Mouse (Mus musculus): Measurements from ENCODE around the gene Dhrs13. TPM values are rescaled to one million over a fixed set of nuclear protein-coding genes. Genes with fewer than 3 reads are reported as not detected.

Gene Dhrs13
- total and polyA plus RNA-seq, 3 experiments: 21.6 to 39.0 (median 33.7) TPM

- H3K27ac ChIP-seq (ENCODE audit: insufficient read depth, low read depth): peak overlapping the region; percentile 84
These were observed 48.7 kb upstream of the Dhrs13 start for GRCm38 (mm10) chr11:77983191-77983936.

More at GRCm38 (mm10) chr11:77983191-77983936, 48.7 kb upstream of the Dhrs13 start:
- dilution Hi-C loops (cut with MboI; ENCODE audit: extremely low pct_ligation_motif_present, extremely low pct_unique_long_range_greater_than_20kb, low sequenced_read_pairs) (no loop called here), in situ Hi-C loops (cut with MboI; ENCODE audit: low pct_ligation_motif_present, low pct_unique_long_range_greater_than_20kb, low sequenced_read_pairs) (no loop called here)
- Histone ChIP-seq H3K36me3 (replicated peaks in 1 of 2; ENCODE audit: control insufficient read depth in 1 of 2, insufficient read depth in 1 of 2, low read length in 1 of 2) (peaks cover 6 to 31% of the 10 kb centered on the region in 2 experiments), H3K4me1 (ENCODE audit: control insufficient read depth in 1 of 2, insufficient read depth in 2 of 2) (peaks cover 5 to 45% of the 10 kb centered on the region in 2 experiments), H3K9me3 (replicated peaks; ENCODE audit: low read length) (no peaks in the 10 kb centered on the region), H3K4me2 (ENCODE audit: insufficient read depth, low read depth, poor library complexity, severe bottlenecking) (peak overlapping the region; percentile 21; the same call in 1 of the 2 replicates), H3K79me2 (replicated peaks; ENCODE audit: control insufficient read depth, extremely low read depth, insufficient read depth, poor library complexity, severe bottlenecking) (peaks cover 55% of the 10 kb centered on the region), H3K9ac (ENCODE audit: insufficient read depth, low read depth) (peak overlapping the region; percentile 99), H3K27me3 (replicated peaks) (peaks cover 3% of the 10 kb centered on the region), H3K4me3 (replicated peaks in 1 of 3; ENCODE audit: low read depth in 2 of 3, low read length in 2 of 3, poor library complexity in 1 of 3) (peak overlapping the region; percentile 83 to 96 (median 88))
- peak; percentile 86 for DNase-seq (ENCODE audit: extremely low read depth)
- TF ChIP-seq JUND (conservative IDR thresholded peaks at IDR 0.05; ENCODE audit: low read depth, low read length): no peak
- peak; percentile 82 for TF ChIP-seq SIN3A (IDR thresholded peaks at IDR 0.05; ENCODE audit: low read length)
- peak; percentile 61 for TF ChIP-seq TCF12 (IDR thresholded peaks at IDR 0.05; ENCODE audit: low read depth, low read length)
- TF ChIP-seq IRF4 (IDR thresholded peaks at IDR 0.05; ENCODE audit: low read depth, low read length): peak; percentile 50; the same call in 1 of the 2 replicates
- no peak for TF ChIP-seq PAX5 (IDR thresholded peaks at IDR 0.05; ENCODE audit: low read length)
- TF ChIP-seq NELFE (IDR thresholded peaks at IDR 0.05; ENCODE audit: low read depth, low read length): no peak
- TF ChIP-seq ETS1 (conservative IDR thresholded peaks at IDR 0.05; ENCODE audit: low read depth, low read length): peak; percentile 40; the same call in 1 of the 2 replicates
- peak; percentile 93 for TF ChIP-seq UBTF (IDR thresholded peaks at IDR 0.05; ENCODE audit: low read depth, low read length)
- no peak for TF ChIP-seq E2F4 (IDR thresholded peaks at IDR 0.05; ENCODE audit: insufficient replicate concordance, low read depth, low read length)
- TF ChIP-seq JUN (IDR thresholded peaks at IDR 0.05; ENCODE audit: insufficient read depth, low read depth, low read length): no peak
- TF ChIP-seq GABPA (IDR thresholded peaks at IDR 0.05; ENCODE audit: insufficient replicate concordance, low read depth, low read length): no peak
- TF ChIP-seq CHD2 (IDR thresholded peaks at IDR 0.05; ENCODE audit: low read length): peak; percentile 89
- no peak for TF ChIP-seq RAD21 (IDR thresholded peaks at IDR 0.05; ENCODE audit: low read depth, low read length)
- TF ChIP-seq MAX (IDR thresholded peaks at IDR 0.05; ENCODE audit: low read length): no peak; the same call in 1 of the 2 replicates
- TF ChIP-seq ELF1 (IDR thresholded peaks at IDR 0.05; ENCODE audit: low read depth, low read length): peak; percentile 89
- TF ChIP-seq USF1 (IDR thresholded peaks at IDR 0.05; ENCODE audit: low read depth, low read length): no peak
- no peak for TF ChIP-seq MAFK (IDR thresholded peaks at IDR 0.05; ENCODE audit: insufficient replicate concordance, low read length)
- no peak for TF ChIP-seq POLR2AphosphoS2 (IDR thresholded peaks at IDR 0.05; ENCODE audit: low read depth, low read length)
- 0 out of 2 replicates have a peak, but pooled peaks have one; percentile 32 for TF ChIP-seq BHLHE40 (IDR thresholded peaks at IDR 0.05; ENCODE audit: low read depth, low read length)
- no peak for TF ChIP-seq EP300 (IDR thresholded peaks at IDR 0.05; ENCODE audit: low read length)
- TF ChIP-seq RCOR1 (conservative IDR thresholded peaks at IDR 0.05; ENCODE audit: low read depth, low read length): no peak
- no peak for TF ChIP-seq MYC (IDR thresholded peaks at IDR 0.05; ENCODE audit: low read depth, low read length)
- no peak for TF ChIP-seq ZMIZ1 (IDR thresholded peaks at IDR 0.05; ENCODE audit: low read depth, low read length)
- TF ChIP-seq SMC3 (IDR thresholded peaks at IDR 0.05; ENCODE audit: low read depth, low read length): no peak
- no peak; the same call in 1 of the 2 replicates for TF ChIP-seq POLR2A (IDR thresholded peaks at IDR 0.05; ENCODE audit: low read depth, low read length)
- no peak for TF ChIP-seq USF2 (conservative IDR thresholded peaks at IDR 0.05; ENCODE audit: low read depth, low read length)
- TF ChIP-seq CTCF (conservative IDR thresholded peaks at IDR 0.05 in 1 of 2, IDR thresholded peaks at IDR 0.05 in 1 of 2; ENCODE audit: low read depth in 2 of 2, low read length in 2 of 2): 0 out of 4 replicates have a peak, but pooled peaks of 1 of the 2 experiments have one; percentile 20
- no peak for TF ChIP-seq ZKSCAN1 (IDR thresholded peaks at IDR 0.05; ENCODE audit: borderline replicate concordance, low read depth, low read length)
- peak; percentile 64 for TF ChIP-seq HCFC1 (IDR thresholded peaks at IDR 0.05; ENCODE audit: low read depth, low read length)
- peak; percentile 69 for TF ChIP-seq CHD1 (IDR thresholded peaks at IDR 0.05; ENCODE audit: low read depth, low read length)
- TF ChIP-seq MXI1 (IDR thresholded peaks at IDR 0.05; ENCODE audit: low read depth, low read length): peak; percentile 40; the same call in 1 of the 2 replicates
- no peak for TF ChIP-seq ZC3H11A (IDR thresholded peaks at IDR 0.05; ENCODE audit: low read depth, low read length)
- no peak for TF ChIP-seq ZNF384 (IDR thresholded peaks at IDR 0.05; ENCODE audit: low read depth, low read length)
- TF ChIP-seq KAT2A (IDR thresholded peaks at IDR 0.05; ENCODE audit: insufficient replicate concordance, low read length): no peak
- peak; percentile 68; the same call in 1 of the 2 replicates for TF ChIP-seq MEF2A (IDR thresholded peaks at IDR 0.05; ENCODE audit: borderline replicate concordance, low read depth, low read length)
- no peak for TF ChIP-seq TBP (conservative IDR thresholded peaks at IDR 0.05; ENCODE audit: low read depth, low read length)
- peak; percentile 78; the same call in 1 of the 2 replicates for TF ChIP-seq MAZ (IDR thresholded peaks at IDR 0.05; ENCODE audit: low read depth, low read length)
- peak; percentile 57 for TF ChIP-seq NRF1 (IDR thresholded peaks at IDR 0.05; ENCODE audit: low read depth, low read length)

All from CH12.LX (cell line).